Mouse (Mus musculus) c-Kit-positive CD71-positive TER-119-negative erythroid progenitor cells, embryonic 14.5 days (primary cell): Measurements from ENCODE around the gene D430041D05Rik.

Experiments used
- DNase-seq: peaks from one replicate; pipeline ENCODE4 v3.0.0-alpha.2; 2013; ENCODE audit warnings: low read depth

D430041D05Rik gene

GRCm38 (mm10) chr2:104410963-104411545, at the start of gene D430041D05Rik:
D430041D05Rik (minus strand) TSS chr2:104411013.
- DNase-seq, result no peak

GRCm38 (mm10) chr2:104460021-104460420, 49.2 kb upstream of the D430041D05Rik start:
- no peak for DNase-seq

GRCm38 (mm10) chr2:104458569-104459332, 47.9 kb upstream of the D430041D05Rik start:
- no peak for DNase-seq

GRCm38 (mm10) chr2:104457106-104457505, 46.3 kb upstream of the D430041D05Rik start:
- no peak for DNase-seq

GRCm38 (mm10) chr2:104450685-104451084, 39.9 kb upstream of the D430041D05Rik start:
- DNase-seq, result no peak

GRCm38 (mm10) chr2:104449191-104449590, 38.4 kb upstream of the D430041D05Rik start:
- no peak for DNase-seq

- no peak for DNase-seq
Observed at GRCm38 (mm10) chr2:104448201-104448600, 37.4 kb upstream of the D430041D05Rik start.

GRCm38 (mm10) chr2:104446016-104446415, 35.2 kb upstream of the D430041D05Rik start:
- no peak for DNase-seq

- peak; percentile 49 for DNase-seq
Observed at GRCm38 (mm10) chr2:104444776-104445175, 34.0 kb upstream of the D430041D05Rik start.

- DNase-seq, result no peak
Observed at GRCm38 (mm10) chr2:104442341-104442740, 31.5 kb upstream of the D430041D05Rik start.

- no peak for DNase-seq
Observed at GRCm38 (mm10) chr2:104436226-104436625, 25.4 kb upstream of the D430041D05Rik start.

GRCm38 (mm10) chr2:104431067-104431466, 20.3 kb upstream of the D430041D05Rik start:
- no peak for DNase-seq

GRCm38 (mm10) chr2:104430566-104430965, 19.8 kb upstream of the D430041D05Rik start:
- no peak for DNase-seq

GRCm38 (mm10) chr2:104426112-104426511, 15.3 kb upstream of the D430041D05Rik start:
- DNase-seq, result no peak

- peak; percentile 46 for DNase-seq
Observed at GRCm38 (mm10) chr2:104422230-104422629, 11.4 kb upstream of the D430041D05Rik start.

- DNase-seq, result peak; percentile 22
Observed at GRCm38 (mm10) chr2:104420805-104421204, 10.0 kb upstream of the D430041D05Rik start.

- no peak for DNase-seq
Observed at GRCm38 (mm10) chr2:104419999-104420398, 9.2 kb upstream of the D430041D05Rik start.

GRCm38 (mm10) chr2:104419411-104419810, 8.6 kb upstream of the D430041D05Rik start:
- DNase-seq, result no peak

GRCm38 (mm10) chr2:104413011-104413410, 2.2 kb upstream of the D430041D05Rik start:
- no peak for DNase-seq

- DNase-seq, result no peak
Observed at GRCm38 (mm10) chr2:104412496-104412895, 1.7 kb upstream of the D430041D05Rik start.

GRCm38 (mm10) chr2:104411806-104412205, 993 bp upstream of the D430041D05Rik start:
- no peak for DNase-seq

- DNase-seq, result no peak
Observed at GRCm38 (mm10) chr2:104409851-104410821, 677 bp downstream of the D430041D05Rik start.
